Mouse (Mus musculus) CD4-positive naive resting alpha-beta T cell, adult 76 days (primary cell): Measurements from ENCODE around the gene Gm21852. TPM values are rescaled to one million over a fixed set of nuclear protein-coding genes. Genes with fewer than 3 reads are reported as not detected.

Experiments
- total RNA-seq: library from RNA; stranded (reverse); gene quantifications from one replicate; pipeline ENCODE4 v1.2.4, GENCODE M21; 2023

Gene Gm21852
- not detected for total RNA-seq

DNA sequence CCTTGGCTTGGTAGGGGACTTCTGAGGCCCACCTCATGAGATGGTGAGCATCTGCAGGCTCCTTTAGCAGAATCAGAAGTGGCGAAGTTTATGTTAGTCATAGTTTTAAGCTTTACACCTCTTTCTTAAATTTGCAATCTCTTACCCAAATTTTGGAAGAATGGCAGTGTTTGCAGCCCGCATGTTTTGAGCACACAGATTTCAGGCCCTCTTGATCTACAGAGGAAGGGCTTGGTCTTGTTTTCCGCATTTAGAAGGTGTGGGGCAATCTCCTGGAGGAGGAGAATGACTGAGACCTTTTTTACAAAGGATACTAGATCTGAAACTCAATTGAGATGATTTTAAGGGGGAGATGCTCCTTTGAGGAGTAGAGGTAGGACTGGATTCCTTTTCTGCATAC is at the start of gene Gm21852:
TSS of gene Gm21852 (minus strand) at position 101 of the 400 bp plus-strand sequence.

Other genes starting within 250 kb of the Gm21852 start
- not detected for gene Gm21797, start 123.8 kb upstream of the Gm21852 start, total RNA-seq
- gene Gm20795, start 152.9 kb upstream of the Gm21852 start, total RNA-seq = not detected